Mouse (Mus musculus): ENCODE results near the gene Adamts17.

Adamts17 gene

DNA sequence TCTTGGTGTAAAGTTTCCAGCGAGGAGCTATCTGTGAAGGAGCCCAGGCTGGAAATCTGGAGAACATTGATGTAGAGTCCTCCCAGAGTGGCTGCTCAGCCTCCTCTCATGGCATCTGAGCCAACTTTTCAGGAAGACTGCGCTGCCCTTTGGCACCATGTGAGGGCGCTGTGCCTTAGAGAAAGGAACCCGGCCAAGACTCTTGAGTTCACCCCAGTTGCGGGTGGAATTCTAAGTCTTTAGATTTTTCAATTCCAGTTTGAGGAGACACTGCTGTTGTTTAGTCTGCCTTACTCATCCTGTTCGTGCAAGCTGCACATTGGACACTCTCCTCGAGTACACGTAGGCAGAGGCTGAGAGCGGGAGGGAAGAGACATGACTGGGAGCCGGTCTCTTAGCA lies 2.5 kb downstream of the Adamts17 start:
- in situ Hi-C loops (cut with MboI, MseI), result loop anchor here in 1 of 2 experiments (25.0 kb wide), 1 partner anchor 795 kb away; the partner anchor contains the start of genes Lrrc28 and Ttc23

DNA sequence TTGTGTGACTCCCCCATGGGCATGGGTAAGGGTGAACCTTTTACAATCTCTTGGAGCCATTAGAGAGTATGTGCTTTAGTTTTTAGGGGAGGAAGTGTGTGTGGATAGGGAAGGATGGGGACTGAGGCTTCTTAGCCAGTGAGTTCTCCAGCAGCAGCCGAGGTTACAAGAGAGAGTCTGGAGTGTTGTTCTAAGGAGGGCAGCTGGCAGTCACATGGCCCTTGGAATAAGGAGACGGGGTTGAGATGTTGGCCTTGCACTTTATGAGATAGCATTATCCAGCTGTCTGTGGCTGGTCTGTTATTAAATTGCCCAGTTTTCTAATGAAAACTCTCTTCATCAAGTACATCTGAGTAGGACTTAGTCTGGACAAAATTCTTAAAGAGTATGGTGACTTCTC lies 4.3 kb downstream of the Adamts17 start:
- in situ Hi-C loops (cut with MboI, MseI), result loop anchor here in 1 of 2 experiments (25.0 kb wide), 1 partner anchor 793 kb away; the partner anchor contains the start of genes Lrrc28 and Ttc23

DNA sequence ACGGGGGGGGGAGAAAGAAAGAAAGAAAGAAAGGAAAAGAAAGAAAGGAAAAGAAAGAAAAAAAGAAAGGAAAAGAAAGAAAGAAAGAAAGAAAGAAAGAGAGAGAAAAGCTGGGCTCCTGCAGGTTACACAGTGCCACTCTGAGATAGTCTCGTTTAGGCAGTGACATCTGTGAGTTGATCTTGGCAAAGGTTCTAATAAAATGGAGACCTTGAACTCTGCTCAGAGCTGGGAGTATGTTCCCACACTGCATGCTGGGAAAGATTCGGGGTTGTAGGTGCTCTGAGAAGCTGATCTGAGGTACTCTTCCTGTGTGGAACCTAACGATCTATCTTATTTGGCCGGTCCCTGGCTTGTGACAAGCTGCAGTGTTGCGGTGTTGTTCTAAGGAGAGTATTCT lies 7.0 kb downstream of the Adamts17 start:
- in situ Hi-C loops (cut with MboI, MseI), result loop anchor here in 1 of 2 experiments (25.0 kb wide), 1 partner anchor 791 kb away; the partner anchor contains the start of genes Lrrc28 and Ttc23

DNA sequence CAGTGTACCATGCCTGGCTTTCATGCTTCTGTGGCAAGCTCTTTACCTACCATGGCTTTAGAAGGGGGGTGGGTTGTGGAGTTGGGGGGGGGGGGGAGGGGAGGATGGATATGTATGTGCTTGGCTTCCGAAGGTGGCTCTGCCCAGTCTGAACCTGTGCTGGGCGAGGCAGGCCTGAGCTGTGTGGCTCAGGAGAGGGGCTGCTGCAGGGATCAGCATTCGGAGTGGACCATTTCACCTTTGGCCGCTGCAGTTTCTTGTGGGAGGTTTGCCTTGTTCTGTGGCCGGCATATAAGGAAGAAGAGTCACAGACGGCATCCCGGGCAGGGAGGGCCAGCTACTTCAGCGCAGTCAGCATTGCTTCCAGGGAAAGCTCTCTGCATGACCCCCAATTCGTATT lies 7.8 kb downstream of the Adamts17 start:
- in situ Hi-C loops (cut with MboI, MseI), result loop anchor here in 1 of 2 experiments (25.0 kb wide), 1 partner anchor 790 kb away; the partner anchor contains the start of genes Lrrc28 and Ttc23

DNA sequence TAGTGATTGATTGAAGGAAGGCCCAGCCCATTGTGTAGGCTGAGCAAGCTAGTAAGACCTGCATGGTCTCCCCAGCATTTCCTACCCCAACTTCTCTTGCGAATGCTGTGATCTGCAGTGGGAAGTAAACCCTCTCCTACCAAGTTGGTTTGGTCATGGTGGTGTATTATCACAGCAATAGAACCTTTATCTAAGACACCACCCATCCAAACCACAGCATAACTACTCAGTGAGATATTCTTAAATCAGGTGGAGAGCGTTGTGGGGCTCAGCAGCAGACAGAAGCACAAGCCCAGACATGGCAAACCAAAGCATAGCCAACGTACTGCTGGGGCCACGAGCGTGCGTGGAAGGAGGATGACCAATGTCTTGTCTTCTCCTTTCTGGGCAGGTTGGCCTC lies 9.8 kb downstream of the Adamts17 start:
- in situ Hi-C loops (cut with MboI, MseI), result loop anchor here in 1 of 2 experiments (25.0 kb wide), 1 partner anchor 788 kb away; the partner anchor contains the start of genes Lrrc28 and Ttc23

DNA sequence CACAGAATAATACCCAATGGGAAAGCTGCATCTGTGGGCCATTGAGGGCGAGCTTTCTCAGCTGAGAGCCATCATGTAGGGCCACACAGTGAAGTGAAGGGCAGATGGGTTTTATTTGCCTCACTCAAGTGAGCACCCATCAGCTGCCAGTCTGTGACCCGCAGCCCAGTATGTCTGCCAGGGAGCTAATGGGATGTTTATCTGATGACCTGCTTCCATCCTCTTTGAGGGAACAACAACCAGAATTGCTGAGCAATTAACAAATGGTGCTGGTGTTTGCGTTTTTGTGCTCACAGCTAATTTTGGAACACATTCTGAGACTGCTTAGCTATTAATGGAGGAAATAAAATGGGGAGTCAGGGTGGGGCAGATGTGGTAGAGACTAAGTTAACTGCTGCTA lies 12.6 kb downstream of the Adamts17 start:
- in situ Hi-C loops (cut with MboI, MseI), result no loop called here

DNA sequence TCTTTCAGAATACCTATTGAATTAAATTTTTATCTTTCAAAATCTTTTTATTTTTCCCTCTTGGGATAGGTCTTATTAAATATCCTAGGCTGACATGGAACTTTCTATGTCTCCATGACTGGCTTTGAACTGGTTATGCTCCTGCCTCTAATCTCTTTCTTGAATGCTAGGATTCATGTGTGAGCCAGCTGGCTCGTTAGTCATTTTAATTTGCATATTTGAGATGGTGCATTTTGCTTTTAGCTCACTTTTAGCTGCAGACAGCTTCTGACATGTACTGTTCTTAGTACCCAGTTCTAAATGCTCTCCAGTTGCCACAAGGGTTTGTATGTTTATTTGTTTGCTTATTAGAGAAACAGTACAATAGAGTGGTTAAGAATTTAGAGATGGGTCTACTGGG lies 18.1 kb downstream of the Adamts17 start:
- in situ Hi-C loops (cut with MboI, MseI), result no loop called here

DNA sequence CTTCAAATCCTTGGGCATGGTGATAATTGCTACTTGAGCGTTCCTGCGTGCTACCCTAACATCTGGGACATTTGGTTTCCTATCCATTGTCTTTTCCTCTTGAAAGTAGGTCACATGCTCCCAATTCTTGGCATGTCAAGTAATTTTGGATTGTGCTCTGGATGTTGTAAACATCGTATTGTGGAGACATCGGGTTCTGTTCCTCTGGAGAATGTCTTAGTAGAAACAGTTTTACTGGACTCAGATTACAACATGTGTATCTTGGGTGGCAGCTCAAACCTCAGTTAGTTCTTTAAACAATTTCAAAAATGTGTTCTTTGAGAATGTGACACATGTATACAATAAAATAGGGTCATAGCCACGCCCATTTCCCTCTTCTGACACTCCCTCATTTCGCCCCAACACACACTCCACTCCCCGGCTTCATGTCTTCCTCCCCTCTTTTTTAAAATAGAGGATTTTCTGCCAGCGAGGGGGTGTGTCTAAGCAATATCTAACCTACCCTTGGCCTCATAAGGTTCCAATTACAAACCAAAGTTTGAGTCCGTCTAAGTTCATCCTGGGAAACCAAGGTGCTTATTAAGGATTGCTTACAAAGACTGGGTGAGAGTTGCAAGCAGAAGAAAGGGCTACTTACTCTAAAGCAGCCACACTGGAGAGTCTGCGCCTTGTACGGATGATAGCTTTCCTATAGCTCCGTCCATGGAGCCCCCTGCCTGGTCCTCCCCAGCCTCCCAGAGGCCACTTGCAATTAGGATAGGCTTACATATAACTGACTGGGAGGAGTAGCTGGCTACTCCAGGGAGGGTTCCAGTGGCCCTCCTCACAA lies 18.9 kb downstream of the Adamts17 start:
- in situ Hi-C loops (cut with MboI, MseI), result no loop called here

DNA sequence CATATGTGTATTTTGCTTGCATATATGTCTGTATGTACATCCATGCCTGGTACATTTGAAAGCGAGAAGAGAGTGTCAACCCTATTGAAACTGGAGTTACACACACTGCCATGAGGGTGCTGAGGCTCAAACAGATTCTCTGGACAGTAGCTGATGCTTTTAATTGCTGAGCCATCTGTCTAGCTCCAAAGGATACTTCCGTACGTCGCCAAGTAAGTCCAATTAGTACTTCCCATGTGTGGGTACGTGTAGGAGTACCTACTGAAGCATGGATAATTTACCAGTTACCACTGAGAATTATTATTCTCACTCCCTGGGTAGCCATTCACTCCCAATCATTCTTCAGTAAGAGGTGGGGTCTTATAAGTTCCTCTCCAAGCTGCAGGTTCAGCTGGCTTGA lies 19.7 kb downstream of the Adamts17 start:
- in situ Hi-C loops (cut with MboI, MseI), result no loop called here

DNA sequence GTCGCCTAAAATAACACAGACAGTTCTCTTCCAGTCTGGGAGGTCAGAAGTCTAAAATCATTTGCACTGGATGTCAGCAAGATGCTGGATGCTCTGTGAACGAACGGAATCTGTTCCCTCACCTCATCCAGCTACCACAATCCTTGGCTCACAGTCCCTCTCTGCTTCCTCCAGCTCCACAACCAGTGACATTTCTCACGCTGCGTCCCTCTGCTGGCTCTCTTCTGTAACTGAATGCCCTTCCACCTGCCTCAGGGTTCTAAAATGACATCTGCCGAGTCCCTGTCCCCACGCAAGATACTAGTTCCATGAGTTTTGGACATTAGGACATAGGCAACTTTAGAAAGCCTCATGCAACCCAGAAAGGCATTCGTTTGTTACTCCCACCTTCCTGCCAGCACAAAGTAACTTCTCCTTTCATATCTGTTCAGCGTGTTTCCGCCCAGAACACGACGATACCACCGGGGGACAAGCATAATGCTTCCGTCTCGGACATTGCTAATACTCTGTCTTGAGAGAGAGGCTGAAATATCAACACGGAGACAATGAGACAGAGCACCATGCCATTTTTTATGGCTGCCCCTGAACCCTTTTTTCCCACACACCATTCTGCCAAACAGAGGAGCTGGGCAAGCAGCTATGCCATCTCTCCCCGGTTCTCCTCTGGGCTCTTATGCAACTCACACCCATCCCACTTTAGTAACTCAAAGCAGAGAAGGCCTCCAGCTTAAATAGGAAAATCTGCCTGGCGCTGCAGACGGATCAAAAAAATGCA lies 27.6 kb downstream of the Adamts17 start:
- in situ Hi-C loops (cut with MboI, MseI), result no loop called here

DNA sequence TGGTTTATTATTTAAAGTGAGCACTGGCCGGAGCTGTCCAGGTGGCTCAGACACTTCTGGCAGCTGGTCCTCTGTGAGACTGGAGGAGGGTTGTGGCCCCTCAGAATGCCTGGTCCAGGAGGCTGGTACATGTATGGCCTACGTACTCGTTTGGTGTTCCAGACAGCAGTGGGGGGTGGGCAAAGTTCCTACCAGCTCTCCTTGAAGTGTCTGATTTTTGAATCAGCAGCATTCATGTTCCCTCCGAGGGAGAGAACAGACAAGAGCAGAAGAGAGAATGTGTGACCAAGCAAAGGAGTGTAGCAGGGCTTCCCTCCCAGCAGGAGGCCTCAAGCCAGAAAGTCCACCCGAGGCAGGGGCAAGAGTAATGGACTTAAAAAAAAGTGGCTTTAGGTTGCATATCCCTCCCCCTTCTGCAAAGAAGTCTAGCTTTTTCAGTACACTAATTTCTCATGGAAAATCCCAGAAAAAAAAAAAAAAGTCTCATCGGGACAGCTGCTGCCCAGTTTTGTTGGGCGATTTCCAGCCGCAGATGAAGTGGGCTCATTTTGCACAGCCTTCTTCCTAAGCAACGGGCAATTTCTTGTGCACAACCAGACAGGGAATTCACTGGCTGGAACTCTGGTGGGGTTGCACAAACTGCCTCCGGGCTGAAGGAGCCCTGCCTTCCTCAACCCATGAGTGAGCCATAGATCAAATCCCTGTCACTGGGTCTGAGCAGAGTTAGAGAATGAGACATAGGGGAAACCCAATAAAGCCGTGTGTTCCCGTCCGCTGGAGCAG lies 28.4 kb downstream of the Adamts17 start:
- in situ Hi-C loops (cut with MboI, MseI), result no loop called here

DNA sequence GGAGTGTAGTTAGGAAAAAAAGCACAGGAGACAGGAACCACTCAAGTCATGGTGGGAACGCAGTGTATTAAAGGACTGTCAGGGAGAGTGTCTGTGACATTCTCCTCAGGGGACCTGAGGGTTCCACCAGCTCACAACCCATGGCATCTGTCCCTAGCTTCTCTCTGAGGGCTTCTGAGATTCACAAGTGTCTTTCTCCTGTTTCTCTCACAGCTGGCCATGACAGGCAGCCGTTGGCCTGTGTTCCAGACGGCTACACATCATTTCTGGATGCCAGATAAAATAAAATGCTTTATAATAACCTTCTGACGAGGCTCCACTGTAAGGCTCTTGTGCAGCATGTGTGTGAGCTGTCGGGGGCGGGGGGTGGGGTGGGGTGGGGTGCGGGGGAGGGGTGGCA lies 32.0 kb downstream of the Adamts17 start:
- in situ Hi-C loops (cut with MboI, MseI), result no loop called here

DNA sequence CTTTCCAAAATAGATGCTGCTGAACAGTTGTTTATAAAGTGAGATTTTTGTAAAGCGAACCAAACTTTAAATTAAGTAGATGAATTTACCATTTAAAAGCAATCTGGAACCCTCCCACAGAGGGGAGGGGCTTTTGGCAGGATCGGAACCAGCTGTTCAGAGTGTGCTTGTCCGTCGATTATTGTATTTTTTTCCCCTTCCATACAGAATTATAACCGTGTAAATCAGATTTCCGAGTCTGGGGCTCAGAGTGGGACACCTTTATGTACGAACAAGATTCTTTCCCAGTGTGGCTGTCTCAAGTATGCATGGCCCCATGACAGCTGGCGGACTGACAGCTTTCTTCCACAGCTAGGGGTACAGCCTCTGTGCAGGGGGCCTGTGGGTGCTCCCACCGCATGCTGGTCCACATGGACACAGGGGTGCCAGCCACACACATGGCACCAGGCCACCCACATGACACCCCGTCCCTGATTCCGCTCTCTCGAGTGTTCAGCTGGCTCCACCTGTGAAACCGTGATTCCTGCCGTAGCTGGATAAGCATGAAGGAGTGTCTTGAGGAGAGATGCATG lies 32.5 kb downstream of the Adamts17 start:
- in situ Hi-C loops (cut with MboI, MseI), result no loop called here

DNA sequence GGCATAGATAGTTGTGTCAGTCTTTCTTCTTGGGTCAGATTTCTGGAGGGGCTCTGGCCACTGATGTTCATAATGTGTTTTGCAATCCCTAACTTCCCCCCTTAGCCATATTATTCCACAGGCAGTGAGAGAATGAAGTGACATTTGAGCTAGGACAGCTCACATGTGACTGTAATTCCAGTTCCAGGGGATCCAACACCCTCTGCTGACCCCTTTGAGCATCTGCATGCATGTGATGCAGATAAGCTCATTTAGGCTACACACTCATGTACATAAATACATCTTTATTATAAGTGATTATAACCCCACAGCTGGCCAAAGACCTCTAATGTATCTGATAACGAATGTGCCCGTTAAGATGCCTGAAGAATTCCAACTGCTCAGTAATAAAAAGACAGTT lies 33.7 kb downstream of the Adamts17 start:
- in situ Hi-C loops (cut with MboI, MseI), result no loop called here

DNA sequence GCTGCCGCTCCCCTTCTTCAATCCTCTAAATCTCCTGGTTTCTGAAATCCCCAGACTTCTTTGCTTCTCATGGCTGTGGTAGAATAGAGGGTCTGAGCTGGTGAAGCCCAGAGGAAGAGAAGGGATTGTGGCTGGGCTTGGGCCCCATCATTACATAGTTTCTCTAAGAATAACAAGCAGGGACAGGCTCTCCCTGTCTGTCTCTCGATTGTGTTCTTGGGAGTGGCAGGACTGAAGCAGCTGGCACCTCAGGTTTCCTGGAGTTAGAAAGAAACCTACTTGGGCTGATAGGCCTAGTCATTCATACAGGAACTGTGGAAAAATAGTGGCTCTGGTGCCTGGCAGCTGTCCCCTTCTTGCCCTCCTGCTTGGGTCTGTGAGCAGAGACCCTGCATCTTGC lies 51.9 kb downstream of the Adamts17 start:
- in situ Hi-C loops (cut with MboI, MseI), result loop anchor here in 1 of 2 experiments (10.0 kb wide), 1 partner anchor 1087 kb away; no protein-coding TSS in a partner anchor

DNA sequence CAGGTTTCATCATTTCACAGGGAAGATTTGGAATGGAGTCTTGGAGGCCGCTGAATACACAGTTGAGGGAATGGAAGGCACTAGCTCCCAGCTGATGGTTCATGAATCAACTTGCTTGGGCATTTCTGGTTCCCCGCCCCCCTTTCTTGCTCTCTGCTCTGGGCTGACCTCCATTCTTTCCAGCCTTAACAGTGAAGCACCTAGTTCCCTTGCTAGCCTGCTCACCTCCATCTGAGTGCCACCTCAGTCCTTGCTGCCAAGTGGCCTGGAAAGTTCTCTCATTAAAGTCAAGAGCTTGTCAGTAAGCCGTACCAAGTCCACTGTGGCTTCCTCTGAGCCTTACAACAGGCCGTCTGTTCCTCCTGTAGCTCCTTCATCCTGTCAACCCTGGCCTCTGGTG lies 52.6 kb downstream of the Adamts17 start:
- in situ Hi-C loops (cut with MboI, MseI), result loop anchor here in 1 of 2 experiments (10.0 kb wide), 1 partner anchor 1087 kb away; no protein-coding TSS in a partner anchor

DNA sequence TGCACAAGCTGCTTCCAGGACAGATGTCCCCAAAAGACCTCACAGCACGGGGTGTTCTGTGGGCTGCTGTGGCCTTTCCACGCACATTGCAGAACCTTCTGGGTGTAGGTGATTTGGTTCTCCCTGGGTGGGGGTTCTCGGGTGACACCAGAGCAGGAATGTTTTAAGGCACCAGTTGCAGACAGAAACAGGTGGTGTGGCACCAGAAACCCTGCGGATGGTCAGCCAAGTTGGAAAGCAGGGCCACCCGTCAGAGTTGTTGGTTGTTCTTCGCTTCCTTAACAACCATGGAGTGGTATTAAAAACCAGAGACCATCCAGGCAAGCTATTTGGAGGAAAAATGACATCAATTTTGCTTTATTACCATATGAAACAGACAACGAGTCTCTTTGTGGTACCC lies 62.8 kb downstream of the Adamts17 start:
- in situ Hi-C loops (cut with MboI, MseI), result no loop called here

DNA sequence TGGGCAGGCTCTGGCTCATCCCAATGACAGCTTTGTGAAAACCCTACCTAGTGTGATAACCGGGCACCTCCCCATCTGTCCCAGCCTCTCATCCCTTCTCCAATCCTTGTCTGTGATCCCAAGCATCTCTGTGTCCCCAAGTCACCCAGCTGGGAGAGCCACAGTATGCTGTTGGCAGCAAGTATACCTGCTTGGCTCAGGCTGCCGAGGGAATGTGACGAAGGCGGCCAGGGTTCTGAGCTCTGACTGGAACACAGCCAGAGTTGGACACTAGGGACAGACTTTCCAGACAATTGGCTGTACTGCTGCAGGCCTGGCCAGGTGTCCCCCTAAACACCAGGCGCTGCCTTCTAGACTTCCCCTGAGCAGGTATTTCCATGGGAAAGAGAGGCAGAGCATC lies 63.5 kb downstream of the Adamts17 start:
- in situ Hi-C loops (cut with MboI, MseI), result no loop called here

DNA sequence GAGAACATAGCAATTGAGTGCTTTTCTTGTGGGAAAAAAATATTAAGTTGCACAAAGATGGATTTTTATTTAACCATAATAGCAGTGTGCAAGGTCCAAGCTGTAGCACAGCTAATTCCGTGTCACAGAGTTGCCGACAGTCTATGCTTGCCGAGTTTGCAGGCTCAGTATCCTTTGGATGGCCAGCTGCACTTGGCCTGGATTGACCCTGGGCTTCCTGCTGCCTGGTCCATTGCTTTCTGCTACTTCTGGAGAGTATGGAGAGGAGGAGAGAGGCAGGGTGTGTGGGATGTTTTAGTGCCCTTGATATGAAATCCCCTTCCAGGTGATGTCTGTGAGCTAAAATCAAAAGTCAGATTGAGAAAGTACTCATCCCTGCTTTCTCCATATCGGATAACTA lies 66.4 kb downstream of the Adamts17 start:
- in situ Hi-C loops (cut with MboI, MseI), result no loop called here

DNA sequence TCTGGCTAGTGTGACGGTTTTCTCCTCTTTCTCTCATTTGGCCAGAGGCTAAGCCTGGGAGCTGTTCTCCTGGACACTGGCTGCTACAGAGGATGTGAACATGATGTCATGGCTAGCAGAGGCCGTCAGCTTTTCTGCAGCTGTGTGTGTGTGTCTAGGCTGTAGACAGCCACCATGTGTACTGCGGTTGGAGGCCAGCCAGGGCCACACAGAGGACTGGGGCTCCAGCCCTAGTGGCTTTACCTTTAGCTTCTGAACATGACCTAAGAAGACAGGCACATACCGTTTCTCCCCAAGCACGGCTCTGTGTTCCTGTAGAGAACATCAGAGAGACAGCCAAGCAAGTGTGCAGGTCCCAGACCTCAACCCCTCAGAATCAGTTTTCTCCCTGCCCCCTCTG lies 73.3 kb downstream of the Adamts17 start:
- in situ Hi-C loops (cut with MboI, MseI), result no loop called here

DNA sequence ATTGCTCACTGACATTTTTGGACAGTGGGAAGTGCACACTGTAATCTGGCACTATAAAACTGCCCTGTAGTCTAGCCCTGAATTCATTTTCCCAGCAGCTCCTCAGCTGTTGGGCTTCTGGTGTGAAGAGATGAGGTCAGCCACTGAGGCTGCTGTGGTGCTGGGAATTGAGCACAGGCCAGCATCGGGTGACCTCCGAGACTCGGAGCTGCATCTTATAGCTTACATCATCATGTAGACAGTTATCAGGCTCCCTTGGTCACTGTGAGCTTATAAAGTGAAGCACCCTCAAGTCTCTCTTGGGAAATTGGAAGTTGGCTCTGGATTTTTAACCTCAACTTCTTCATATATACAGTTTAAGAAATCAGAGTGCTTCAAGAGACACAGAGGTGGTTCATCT lies 84.1 kb downstream of the Adamts17 start:
- in situ Hi-C loops (cut with MboI, MseI), result no loop called here

Data from T-helper 17 cell (primary cell).